Mouse (Mus musculus) lung, adult 2 months (tissue): ENCODE data around the gene Dock9. TPM values are rescaled to one million over a fixed set of nuclear protein-coding genes. Genes with fewer than 3 reads are reported as not detected.

ENCODE experiments used
- DNase-seq: peaks from one replicate; pipeline ENCODE4 v3.0.0; 2022
- H3K4me1 ChIP-seq: fragments of 200-500 bp; 2 replicates; pipeline ENCODE4 v1.6.1; 2011; ENCODE audit warnings: low read length; ENCODE audit not compliant: control insufficient read depth, insufficient read depth
- H3K4me3 ChIP-seq: fragments of 200-500 bp; replicated peaks from 2 replicates; pipeline ENCODE3; 2011; ENCODE audit warnings: low read depth, mild to moderate bottlenecking, control low read depth, low read length; ENCODE audit errors: extremely low read depth
- CTCF ChIP-seq: fragments of 200-500 bp; IDR thresholded peaks from 2 replicates; pipeline ENCODE4 v1.5.1; 2011; ENCODE audit warnings: mild to moderate bottlenecking, low read length, control low read depth; ENCODE audit not compliant: insufficient read depth
- POLR2A ChIP-seq: fragments of 200-500 bp; IDR thresholded peaks from 2 replicates; pipeline ENCODE4 v1.6.1; 2011; ENCODE audit warnings: low read depth, mild to moderate bottlenecking, control low read depth, low read length, borderline replicate concordance; ENCODE audit errors: extremely low read depth
- WGBS: fragments of 180-500 bp; shearing (Covaris S2); methylation state at CpG from one replicate; pipeline ENCODE4 v1.1.7; 2018; 5-methylcytosine and 5-hydroxymethylcytosine counted together
- polyA plus RNA-seq: library from polyadenylated mRNA; depleted of rRNA; stranded (reverse); fragments of >200 nt; gene quantifications from 2 replicates; pipeline ENCODE4 v1.2.3, GENCODE M21; 2012

The Dock9 gene
- polyA plus RNA-seq, 1 experiment, result 73.3 TPM

DNA sequence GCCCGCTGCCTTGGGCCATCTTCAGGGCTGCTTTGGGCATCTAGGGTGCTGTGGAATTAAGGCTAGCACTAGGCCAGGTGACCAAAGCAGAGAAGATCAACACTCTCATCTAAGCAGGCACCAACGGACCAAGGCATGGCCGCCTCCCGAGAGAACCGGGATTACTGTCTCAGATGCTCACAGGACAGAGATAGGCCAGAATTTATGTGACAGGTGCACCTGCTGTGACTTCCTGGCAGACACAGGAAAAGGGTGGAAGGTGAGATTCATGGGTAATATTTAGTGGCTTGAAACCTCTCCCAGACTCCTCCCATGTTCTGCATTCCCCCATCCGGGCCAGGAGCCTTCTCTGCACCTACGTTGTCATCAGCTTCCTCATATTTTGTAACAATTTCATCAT lies 2.1 kb downstream of the Dock9 start:
- WGBS, result 74% methylated on average over 7 of the region's 7 CpGs
- no peak for TF ChIP-seq CTCF
- no peak for TF ChIP-seq POLR2A
- H3K4me1 ChIP-seq, result peaks cover 6% of the 10 kb centered on the region
- no peak for DNase-seq
- H3K4me3 ChIP-seq, result no peak overlapping the region

DNA sequence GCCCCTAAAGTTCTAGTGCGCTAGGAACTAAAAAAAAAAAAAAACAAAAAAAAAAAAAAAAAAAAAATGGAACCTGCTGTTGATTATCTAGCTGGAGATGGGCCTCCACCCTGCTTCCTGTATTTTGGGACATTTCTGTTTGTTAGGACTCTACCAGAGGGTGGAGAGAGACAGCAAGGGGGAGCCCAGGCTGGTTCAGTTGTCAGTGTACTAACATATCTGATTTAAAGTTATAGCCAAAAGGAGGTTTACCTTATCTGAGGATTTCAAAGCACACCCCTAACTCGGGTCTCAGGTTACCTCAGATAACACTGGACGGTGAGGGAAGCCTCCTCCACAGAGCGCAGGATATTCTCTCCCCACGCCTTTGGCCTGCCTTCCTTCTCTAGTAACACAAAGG lies 4.0 kb downstream of the Dock9 start:
- peaks cover 6% of the 10 kb centered on the region for H3K4me1 ChIP-seq
- TF ChIP-seq CTCF (no peak), POLR2A (no peak)
- WGBS, result 50% methylated on average over 5 of the region's 5 CpGs
- no peak overlapping the region for H3K4me3 ChIP-seq
- DNase-seq, result no peak

GRCm38 (mm10) chr14:121791935-121792334 lies 5.7 kb downstream of the Dock9 start:
- Histone ChIP-seq H3K4me3 (no peak overlapping the region), H3K4me1 (peaks cover 6% of the 10 kb centered on the region)
- 83% methylated on average over 2 of the region's 2 CpGs for WGBS
- TF ChIP-seq POLR2A (no peak), CTCF (no peak)
- no peak for DNase-seq

- WGBS, result 75% methylated on average over 7 of the region's 7 CpGs
- DNase-seq, result no peak
- Histone ChIP-seq H3K4me1 (peaks cover 6% of the 10 kb centered on the region), H3K4me3 (no peak overlapping the region)
- TF ChIP-seq CTCF (no peak), POLR2A (no peak)
These were observed 6.5 kb downstream of the Dock9 start for GRCm38 (mm10) chr14:121791112-121791511.

GRCm38 (mm10) chr14:121789273-121789672 lies 8.4 kb downstream of the Dock9 start:
- TF ChIP-seq CTCF (no peak), POLR2A (no peak)
- H3K4me1 ChIP-seq, result peaks cover 4% of the 10 kb centered on the region; the same call in 1 of the 2 replicates
- 62% methylated on average over 3 of the region's 3 CpGs for WGBS

GRCm38 (mm10) chr14:121788451-121788850 lies 9.2 kb downstream of the Dock9 start:
- WGBS, result 88% methylated on average over 6 of the region's 6 CpGs
- Histone ChIP-seq H3K4me3 (no peak overlapping the region), H3K4me1 (peaks cover 6% of the 10 kb centered on the region; the same call in 1 of the 2 replicates)
- no peak for DNase-seq
- no peak for TF ChIP-seq CTCF
- no peak for TF ChIP-seq POLR2A

More at GRCm38 (mm10) chr14:121789273-121789672, 8.4 kb downstream of the Dock9 start:
- DNase-seq, result no peak
- H3K4me3 ChIP-seq, result no peak overlapping the region

GRCm38 (mm10) chr14:121787430-121787829 lies 10.2 kb downstream of the Dock9 start:
- H3K4me1 ChIP-seq, result peaks cover 14% of the 10 kb centered on the region; the same call in 1 of the 2 replicates
- no peak for DNase-seq
- no peak overlapping the region for H3K4me3 ChIP-seq
- TF ChIP-seq POLR2A, result no peak
- no peak for TF ChIP-seq CTCF
- 83% methylated on average over 12 of the region's 12 CpGs for WGBS

DNA sequence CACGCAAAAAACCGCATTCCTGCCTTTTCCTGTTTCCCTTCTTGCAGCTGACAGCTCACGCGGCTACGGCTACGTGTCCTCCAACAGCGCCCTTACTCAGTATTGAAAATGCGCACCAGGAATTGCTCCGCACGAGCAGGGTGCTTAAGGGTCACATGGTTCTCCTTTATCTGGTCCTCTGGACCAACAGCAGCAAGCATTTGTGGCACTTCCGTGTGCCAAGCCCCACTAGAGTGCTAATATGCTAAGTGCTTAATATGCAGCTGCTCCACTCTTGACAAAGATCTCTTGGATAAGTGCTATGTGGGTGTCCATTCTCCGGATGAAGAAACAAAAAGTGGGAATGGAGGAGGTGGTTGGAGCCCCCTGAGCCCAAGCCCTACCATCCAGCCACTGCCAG lies 10.7 kb downstream of the Dock9 start:
- no peak for TF ChIP-seq CTCF
- TF ChIP-seq POLR2A, result no peak
- 62% methylated on average over 12 of the region's 12 CpGs for WGBS

DNA sequence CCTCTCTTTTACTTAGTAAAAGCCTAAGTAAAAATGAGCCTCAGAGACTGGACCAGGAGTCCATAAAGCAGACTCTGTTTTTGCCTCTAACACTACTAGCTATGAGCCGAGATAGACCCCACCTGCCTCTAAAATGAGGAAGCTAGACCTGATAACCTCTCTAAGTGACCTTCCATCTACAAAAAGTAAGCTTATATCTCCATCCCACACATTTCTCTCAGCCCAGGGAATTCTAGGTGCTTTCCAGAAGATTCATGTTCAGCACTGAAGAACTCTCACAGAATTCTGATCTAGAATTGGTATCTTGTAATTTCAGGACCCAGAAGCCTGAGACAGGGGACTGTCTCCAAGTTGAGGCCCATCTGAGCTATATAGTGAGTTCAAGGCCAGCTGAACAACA lies 12.2 kb downstream of the Dock9 start:
- TF ChIP-seq CTCF (no peak), POLR2A (no peak)
- H3K4me3 ChIP-seq, result no peak overlapping the region
- H3K4me1 ChIP-seq, result peaks cover 23% of the 10 kb centered on the region
- WGBS, result 74% methylated on average over 1 of the region's 1 CpGs
- DNase-seq, result no peak

More for the DNA sequence above, 10.7 kb downstream of the Dock9 start:
- Histone ChIP-seq H3K4me3 (no peak overlapping the region), H3K4me1 (peaks cover 17% of the 10 kb centered on the region; the same call in 1 of the 2 replicates)
- no peak for DNase-seq

DNA sequence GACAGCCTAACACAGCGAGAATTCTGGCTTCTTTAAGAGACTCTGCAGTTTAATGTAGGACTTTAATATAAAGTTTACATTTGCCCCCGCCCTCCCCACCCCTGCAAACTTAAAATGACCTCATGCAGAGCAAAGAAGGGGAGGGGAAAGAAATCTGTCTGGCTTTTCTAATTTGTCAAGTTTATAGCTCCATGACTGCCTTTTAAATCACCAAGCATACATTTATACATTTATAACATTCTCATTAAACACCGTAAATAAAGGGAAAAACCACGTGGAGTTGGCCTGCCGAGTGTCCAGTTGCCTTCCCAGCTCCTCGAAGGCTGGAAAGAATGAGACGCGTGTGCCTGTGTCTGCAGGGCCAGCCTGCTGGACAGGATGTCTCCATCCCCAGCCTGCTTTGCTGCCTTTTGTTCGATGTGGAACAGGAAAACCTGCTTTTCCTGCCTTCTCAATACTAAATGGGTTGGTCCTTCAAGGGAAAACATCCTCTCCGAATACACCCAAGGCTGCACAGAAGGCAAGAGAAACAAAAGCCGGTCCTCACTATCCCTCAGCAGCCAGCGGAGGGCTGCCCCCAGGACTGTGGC lies 16.6 kb downstream of the Dock9 start:
- no peak for TF ChIP-seq CTCF
- TF ChIP-seq POLR2A, result peak; percentile 81; the same call in 1 of the 2 replicates
- peaks cover 31% of the 10 kb centered on the region for H3K4me1 ChIP-seq
- WGBS, result 32% methylated on average over 12 of the region's 12 CpGs
- H3K4me3 ChIP-seq, result no peak overlapping the region
- DNase-seq, result no peak
